Mouse (Mus musculus) thymus, adult 2 months (tissue): Measurements from ENCODE around the gene Gm6583. TPM values are rescaled to one million over a fixed set of nuclear protein-coding genes. Genes with fewer than 3 reads are reported as not detected.

Experiments
- DNase-seq: peaks from one replicate; pipeline ENCODE4 v3.0.0; 2021
- H3K27ac ChIP-seq: fragments of 200-500 bp; 2 replicates; pipeline ENCODE4 v1.5.1; 2012; ENCODE audit warnings: low read length, control low read depth; ENCODE audit not compliant: control insufficient read depth, insufficient read depth
- H3K27me3 ChIP-seq: fragments of 200-500 bp; 2 replicates; pipeline ENCODE4 v1.6.1; 2012; ENCODE audit warnings: mild to moderate bottlenecking, low read length, moderate library complexity, mixed read lengths; ENCODE audit not compliant: control insufficient read depth, insufficient read depth
- H3K36me3 ChIP-seq: fragments of 200-500 bp; 2 replicates; pipeline ENCODE4 v1.6.1; 2012; ENCODE audit warnings: mild to moderate bottlenecking, low read length, moderate library complexity; ENCODE audit not compliant: control insufficient read depth, insufficient read depth
- H3K4me1 ChIP-seq: fragments of 200-500 bp; replicated peaks from 2 replicates; pipeline ENCODE4 v1.6.1; 2012; ENCODE audit warnings: low read length; ENCODE audit not compliant: control insufficient read depth, insufficient read depth
- H3K4me3 ChIP-seq: fragments of 200-500 bp; 2 replicates; pipeline ENCODE4 v1.5.1; 2012; ENCODE audit warnings: mild to moderate bottlenecking, low read length, control low read depth, moderate library complexity; ENCODE audit not compliant: control insufficient read depth, insufficient read depth
- CTCF ChIP-seq: fragments of 200-500 bp; IDR thresholded peaks from 2 replicates; pipeline ENCODE4 v1.5.1; 2012; ENCODE audit warnings: mild to moderate bottlenecking, control low read depth, low read length, moderate library complexity, borderline replicate concordance; ENCODE audit not compliant: control insufficient read depth, poor library complexity, insufficient read depth; ENCODE audit errors: extremely low read depth
- POLR2A ChIP-seq: fragments of 200-500 bp; IDR thresholded peaks from 2 replicates; pipeline ENCODE4 v1.6.1; 2012; ENCODE audit warnings: mild to moderate bottlenecking, low read length, control low read depth, moderate library complexity; ENCODE audit not compliant: control insufficient read depth, poor library complexity, insufficient read depth; ENCODE audit errors: extremely low read depth
- WGBS: fragments of 180-500 bp; shearing (Covaris S2); methylation state at CpG from one replicate; pipeline ENCODE4 v1.1.7; 2018; 5-methylcytosine and 5-hydroxymethylcytosine counted together
- polyA plus RNA-seq: library from polyadenylated mRNA; depleted of rRNA; stranded (reverse); fragments of >200 nt; gene quantifications from 2 replicates; pipeline ENCODE4 v1.2.3, GENCODE M21; 2012

The Gm6583 gene
- polyA plus RNA-seq, 1 experiment = not detected

DNA sequence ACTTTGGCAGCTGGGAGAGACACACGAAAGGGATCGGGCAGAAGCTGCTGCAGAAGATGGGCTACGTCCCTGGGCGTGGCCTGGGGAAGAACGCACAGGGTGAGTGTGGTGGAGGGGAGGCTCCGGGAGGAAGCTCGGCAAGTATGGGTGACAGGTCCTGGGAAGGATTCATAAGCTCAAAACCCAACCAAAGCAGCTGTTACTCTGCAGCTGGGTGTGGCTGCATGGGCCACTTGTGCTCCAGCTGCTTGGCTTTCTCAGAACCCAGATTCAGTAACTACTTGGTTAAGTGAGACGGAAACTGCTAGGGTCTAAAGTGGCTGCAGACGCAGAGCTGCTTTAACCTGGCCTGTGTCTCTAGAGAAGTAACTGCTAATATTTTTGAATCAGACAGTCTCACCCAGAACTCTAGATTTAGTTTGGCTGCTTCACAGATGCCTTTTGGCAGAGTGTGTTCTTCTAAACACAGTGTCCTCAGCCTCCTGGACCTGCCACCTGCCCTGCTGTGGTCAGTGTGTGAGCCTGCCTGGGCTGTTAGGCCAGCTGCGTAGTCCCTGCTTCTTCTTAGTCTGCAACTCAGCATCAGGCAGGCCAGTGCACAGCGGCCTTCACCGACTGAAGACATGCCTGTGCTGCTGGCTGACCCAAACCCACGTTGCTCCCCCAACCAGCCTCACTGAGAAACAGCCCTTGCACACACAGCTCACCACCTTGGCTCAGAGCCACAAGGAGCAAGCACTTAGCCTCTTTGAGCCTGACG is 25.8 kb downstream of the Gm6583 start:
- H3K27ac ChIP-seq = no peak overlapping the region
- H3K4me3 ChIP-seq = no peak overlapping the region
- peaks cover 11% of the 10 kb centered on the region; the same call in 1 of the 2 replicates for H3K4me1 ChIP-seq
- TF ChIP-seq POLR2A = no peak
- no peak for TF ChIP-seq CTCF
- no peaks in the 10 kb centered on the region for H3K27me3 ChIP-seq
- DNase-seq = no peak
- peaks cover 49% of the 10 kb centered on the region for H3K36me3 ChIP-seq
- 97% methylated on average over 14 of the region's 14 CpGs for WGBS

DNA sequence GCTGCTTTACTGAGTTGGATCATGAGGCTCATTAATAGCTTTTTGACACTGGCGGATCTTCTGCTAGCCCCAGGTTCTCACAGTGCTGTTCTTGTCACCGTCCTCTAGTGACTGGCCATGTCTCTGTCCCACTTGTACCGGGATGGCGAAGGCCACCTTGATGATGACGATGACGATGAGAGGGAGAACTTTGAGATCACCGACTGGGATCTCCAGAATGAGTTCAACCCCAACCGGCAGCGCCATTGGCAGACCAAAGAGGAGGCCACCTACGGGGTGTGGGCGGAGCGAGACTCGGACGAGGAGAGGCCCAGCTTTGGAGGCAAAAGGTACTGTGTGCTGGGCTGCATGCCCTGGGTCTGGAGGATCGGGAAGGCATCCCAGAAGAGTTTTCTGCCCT is 28.0 kb downstream of the Gm6583 start:
- H3K36me3 ChIP-seq = peaks cover 37% of the 10 kb centered on the region
- no peaks in the 10 kb centered on the region for H3K27me3 ChIP-seq
- no peak overlapping the region for H3K27ac ChIP-seq
- H3K4me3 ChIP-seq = no peak overlapping the region
- WGBS = 97% methylated on average over 15 of the region's 15 CpGs
- peaks cover 11% of the 10 kb centered on the region; the same call in 1 of the 2 replicates for H3K4me1 ChIP-seq
- DNase-seq = no peak
- no peak for TF ChIP-seq POLR2A
- TF ChIP-seq CTCF = no peak

DNA sequence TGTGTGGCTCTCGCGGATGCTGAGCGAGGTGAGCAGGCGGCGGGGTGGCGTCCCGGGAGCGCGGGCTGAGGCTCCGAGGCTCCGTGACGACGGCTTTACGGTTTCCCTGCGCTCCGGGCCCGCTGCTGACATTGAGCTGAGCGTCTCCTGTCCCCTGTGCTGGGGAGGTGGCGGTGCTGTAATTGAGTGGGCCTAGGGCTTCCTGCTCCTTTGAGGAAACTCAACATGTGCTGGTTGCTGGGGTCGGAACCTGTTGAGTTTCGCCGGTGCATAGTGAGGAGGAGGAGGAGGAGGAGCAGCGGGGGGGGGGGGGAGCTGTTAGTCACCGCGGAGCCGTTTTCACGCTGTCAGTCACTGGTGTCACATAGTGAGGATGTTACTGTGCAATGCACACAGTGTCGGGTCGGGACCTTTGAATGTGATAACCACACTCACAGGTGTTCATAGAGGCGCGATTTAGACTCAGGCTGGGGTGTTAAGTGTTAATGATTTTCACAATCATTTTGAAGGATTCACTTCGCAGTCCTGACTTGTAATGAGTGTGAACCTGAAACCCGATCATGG is 29.3 kb downstream of the Gm6583 start:
- H3K27ac ChIP-seq = no peak overlapping the region
- H3K4me1 ChIP-seq = peaks cover 11% of the 10 kb centered on the region; the same call in 1 of the 2 replicates
- DNase-seq = no peak
- H3K36me3 ChIP-seq = peaks cover 24% of the 10 kb centered on the region
- H3K27me3 ChIP-seq = no peaks in the 10 kb centered on the region
- no peak for TF ChIP-seq POLR2A
- TF ChIP-seq CTCF = no peak
- 1% methylated on average over 33 of the region's 33 CpGs for WGBS
- peak overlapping the region; percentile 75 for H3K4me3 ChIP-seq

DNA sequence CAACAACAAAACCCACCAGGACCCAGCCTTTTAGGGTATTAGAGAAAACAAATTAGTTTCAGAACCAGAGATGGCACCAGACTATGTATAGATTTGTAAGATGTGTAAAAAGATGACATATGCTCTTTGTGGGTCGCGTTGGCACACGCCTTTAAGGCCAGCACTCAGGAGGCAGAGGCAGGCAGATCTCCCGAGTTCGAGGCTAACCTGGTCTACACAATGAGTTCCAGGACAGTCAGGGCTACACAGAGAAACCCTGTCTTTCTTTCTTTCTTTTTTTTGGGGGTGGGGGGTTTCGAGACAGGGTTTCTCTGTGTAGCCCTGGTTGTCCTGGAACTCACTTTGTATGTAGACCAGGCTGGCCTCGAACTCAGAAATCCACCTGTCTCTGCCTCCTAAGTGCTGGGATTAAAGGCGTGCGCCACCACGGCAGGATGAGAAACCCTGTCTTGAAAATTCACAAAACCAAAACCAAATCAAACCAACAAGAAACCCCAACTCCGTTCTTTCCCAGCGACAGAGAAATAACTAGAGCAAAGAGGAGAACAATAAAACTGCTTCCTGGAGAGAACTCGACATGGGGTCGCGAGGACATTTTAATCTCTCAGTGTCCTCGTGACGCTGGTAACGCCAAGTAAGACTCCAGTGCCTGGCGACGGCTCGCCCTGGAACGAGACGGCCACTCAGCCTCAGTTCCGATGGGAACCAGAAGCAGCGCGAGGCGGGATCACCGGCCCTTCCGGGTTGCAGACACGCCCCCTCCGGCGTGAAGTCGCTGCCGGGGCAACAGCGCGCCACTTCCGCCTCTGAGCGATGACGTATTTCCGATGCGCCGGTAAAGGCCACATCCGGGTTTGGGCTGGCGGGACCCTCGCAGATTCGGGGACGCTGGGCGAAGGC is 30.0 kb downstream of the Gm6583 start, which contains the start of gene Tfip11:
Gene Tfip11, plus strand, starts transcription at position 813 of the 900 bp plus-strand sequence.
- peaks cover 11% of the 10 kb centered on the region; the same call in 1 of the 2 replicates for H3K4me1 ChIP-seq
- H3K27me3 ChIP-seq = no peaks in the 10 kb centered on the region
- peak; percentile 51; the same call in 1 of the 2 replicates for TF ChIP-seq POLR2A
- TF ChIP-seq CTCF = peak; percentile 60; the same call in 1 of the 2 replicates
- peak within 1 kb of the TSS; percentile 75 for H3K4me3 ChIP-seq
- 7% methylated on average over 48 of the region's 48 CpGs for WGBS
- H3K27ac ChIP-seq = no peak within 1 kb of the TSS
- peaks cover 16% of the 10 kb centered on the region for H3K36me3 ChIP-seq
- peak; percentile 94 for DNase-seq

DNA sequence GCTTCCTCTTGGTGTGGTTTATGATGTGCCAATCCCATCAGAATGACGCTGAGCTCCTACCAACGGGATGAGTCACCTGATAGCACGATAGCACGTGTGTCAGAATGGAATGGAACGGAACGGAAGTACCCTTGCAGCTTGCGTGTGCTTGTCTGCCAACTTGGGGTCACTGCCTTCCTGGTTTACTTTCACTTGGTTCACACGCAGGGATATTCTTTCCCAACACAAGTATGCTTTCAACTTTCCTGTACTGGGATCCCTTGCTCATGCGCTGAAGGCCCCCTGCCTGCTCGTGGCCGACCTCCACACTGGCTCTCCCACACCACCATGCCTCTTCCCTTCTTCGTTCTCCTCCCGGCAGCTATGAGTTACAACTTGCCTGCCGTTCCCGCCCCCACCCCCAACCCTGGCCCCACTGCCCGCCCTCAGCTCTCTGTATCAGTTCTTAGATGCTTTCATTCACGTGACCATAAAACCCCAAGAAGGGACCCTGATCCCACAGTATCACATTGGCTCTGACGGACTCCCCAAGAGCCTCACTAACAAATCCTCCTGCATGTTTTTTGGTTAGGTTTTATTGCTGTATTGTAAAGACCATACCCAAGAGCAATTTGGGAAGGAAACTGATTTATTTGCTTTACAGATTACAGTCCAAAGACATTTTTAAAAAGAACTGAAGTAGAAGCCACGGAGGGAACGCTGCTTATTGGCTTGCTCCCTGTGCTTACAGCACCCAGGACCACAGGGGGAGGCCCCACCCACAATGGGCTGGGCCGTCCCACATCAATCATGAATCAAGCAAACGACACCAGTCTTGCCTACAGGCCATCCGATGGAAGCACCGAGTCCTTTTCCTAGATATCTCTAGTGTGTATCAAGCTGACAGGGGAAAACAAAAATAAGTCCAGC is 30.9 kb downstream of the Gm6583 start:
- Histone ChIP-seq H3K4me3 (peak overlapping the region; percentile 66), H3K36me3 (peaks cover 7% of the 10 kb centered on the region), H3K27me3 (no peaks in the 10 kb centered on the region), H3K27ac (peak overlapping the region; percentile 58; the same call in 1 of the 2 replicates), H3K4me1 (peaks cover 11% of the 10 kb centered on the region; the same call in 1 of the 2 replicates)
- DNase-seq = peak; percentile 52
- 2% methylated on average over 24 of the region's 24 CpGs for WGBS
- TF ChIP-seq POLR2A = no peak
- no peak for TF ChIP-seq CTCF

DNA sequence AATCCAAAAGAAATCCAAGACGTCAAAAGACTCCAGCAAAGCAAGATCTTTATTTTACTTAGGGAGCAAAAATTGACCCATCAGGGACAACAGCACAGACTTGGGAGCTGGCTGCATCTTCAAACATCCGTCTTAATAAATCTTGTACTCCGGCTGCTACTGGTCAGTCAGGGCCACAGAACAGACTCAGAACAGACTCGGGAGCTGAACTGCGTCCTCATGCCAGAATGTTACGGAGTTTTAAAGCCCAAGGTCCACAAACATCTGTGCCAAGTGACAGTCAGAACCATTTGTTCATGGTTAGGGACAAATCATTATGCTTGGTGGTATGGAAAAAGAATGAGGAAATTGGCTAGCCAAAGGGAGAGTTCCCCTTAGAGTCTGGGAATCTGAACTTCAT is 32.6 kb downstream of the Gm6583 start:
- 97% methylated on average over 6 of the region's 6 CpGs for WGBS
- no peaks in the 10 kb centered on the region for H3K36me3 ChIP-seq
- no peak overlapping the region for H3K4me3 ChIP-seq
- H3K27ac ChIP-seq = no peak overlapping the region
- no peak for DNase-seq
- H3K27me3 ChIP-seq = no peaks in the 10 kb centered on the region
- peaks cover 11% of the 10 kb centered on the region; the same call in 1 of the 2 replicates for H3K4me1 ChIP-seq
- TF ChIP-seq POLR2A = no peak
- TF ChIP-seq CTCF = no peak
